Mouse (Mus musculus) gastrocnemius, postnatal 10 days (tissue): ENCODE measurements around the gene Fam19a5. TPM values are rescaled to one million over a fixed set of nuclear protein-coding genes. Genes with fewer than 3 reads are reported as not detected.

ENCODE experiments used
- DNase-seq: peaks from one replicate; pipeline ENCODE4 v3.0.0; 2021; ENCODE audit warnings: mixed read lengths
- long read RNA-seq, 2 experiments: library from polyadenylated mRNA; stranded (forward); transcript quantifications; one replicate each; pipeline ENCODE4 v2.0.0; 2021
- total RNA-seq, 2 experiments: library from RNA; stranded (reverse); gene quantifications; 2 replicates each; pipeline ENCODE4 v1.2.3; 2021

The Fam19a5 gene
- 1 to 10 TPM; 2.6 to 3.9 TPM for total RNA-seq
- long read RNA-seq, experiment 1, partial matches to known transcripts, result 0 of 2 reads
- long read RNA-seq, experiment 1, other reads (novel, unspliced or antisense), result 0 of 2 reads
- long read RNA-seq, experiment 2, partial matches to known transcripts, result 0 of 2 reads
- long read RNA-seq, experiment 2, other reads (novel, unspliced or antisense), result 0 of 2 reads

GRCm38 (mm10) chr15:87543599-87544338 is at the start of gene Fam19a5:
Gene Fam19a5, plus strand, starts transcription at chr15:87544299.
- DNase-seq, result peak; percentile 37

GRCm38 (mm10) chr15:87501737-87502136 is 42.4 kb upstream of the Fam19a5 start:
- DNase-seq, result no peak

- no peak for DNase-seq
These were observed 36.8 kb upstream of the Fam19a5 start for GRCm38 (mm10) chr15:87507349-87507748.

- no peak for DNase-seq
These were observed 33.2 kb upstream of the Fam19a5 start for GRCm38 (mm10) chr15:87510886-87511285.

GRCm38 (mm10) chr15:87518161-87518560 is 25.9 kb upstream of the Fam19a5 start:
- no peak for DNase-seq

- DNase-seq, result no peak
These were observed 14.8 kb upstream of the Fam19a5 start for GRCm38 (mm10) chr15:87529271-87529670.

GRCm38 (mm10) chr15:87541656-87542055 is 2.4 kb upstream of the Fam19a5 start:
- DNase-seq, result no peak

GRCm38 (mm10) chr15:87544401-87545129 is 466 bp downstream of the Fam19a5 start:
- DNase-seq, result peak; percentile 59

- DNase-seq, result no peak
These were observed 1.1 kb downstream of the Fam19a5 start for GRCm38 (mm10) chr15:87545130-87545642.

GRCm38 (mm10) chr15:87545731-87546360 is 1.7 kb downstream of the Fam19a5 start:
- DNase-seq, result no peak

GRCm38 (mm10) chr15:87547022-87547421 is 2.9 kb downstream of the Fam19a5 start:
- DNase-seq, result no peak

- DNase-seq, result no peak
These were observed 5.6 kb downstream of the Fam19a5 start for GRCm38 (mm10) chr15:87549724-87550123.

GRCm38 (mm10) chr15:87550756-87551155 is 6.7 kb downstream of the Fam19a5 start:
- no peak for DNase-seq

GRCm38 (mm10) chr15:87551556-87551955 is 7.5 kb downstream of the Fam19a5 start:
- DNase-seq, result no peak

GRCm38 (mm10) chr15:87555811-87556210 is 11.7 kb downstream of the Fam19a5 start:
- no peak for DNase-seq

GRCm38 (mm10) chr15:87564331-87564730 is 20.2 kb downstream of the Fam19a5 start:
- DNase-seq, result no peak

GRCm38 (mm10) chr15:87566040-87566929 is 22.2 kb downstream of the Fam19a5 start:
- DNase-seq, result peak; percentile 17

- no peak for DNase-seq
These were observed 26.1 kb downstream of the Fam19a5 start for GRCm38 (mm10) chr15:87570182-87570581.

- no peak for DNase-seq
These were observed 35.8 kb downstream of the Fam19a5 start for GRCm38 (mm10) chr15:87579861-87580260.

GRCm38 (mm10) chr15:87583921-87584621 is 40.0 kb downstream of the Fam19a5 start:
- no peak for DNase-seq

- no peak for DNase-seq
These were observed 46.9 kb downstream of the Fam19a5 start for GRCm38 (mm10) chr15:87590975-87591374.
